Mouse (Mus musculus): ENCODE measurements around the gene Fcgr2b. TPM values are rescaled to one million over a fixed set of nuclear protein-coding genes. Genes with fewer than 3 reads are reported as not detected.

Fcgr2b gene
- total and polyA plus RNA-seq, 3 experiments = 4.7 to 8.2 TPM; not detected in 1

DNA sequence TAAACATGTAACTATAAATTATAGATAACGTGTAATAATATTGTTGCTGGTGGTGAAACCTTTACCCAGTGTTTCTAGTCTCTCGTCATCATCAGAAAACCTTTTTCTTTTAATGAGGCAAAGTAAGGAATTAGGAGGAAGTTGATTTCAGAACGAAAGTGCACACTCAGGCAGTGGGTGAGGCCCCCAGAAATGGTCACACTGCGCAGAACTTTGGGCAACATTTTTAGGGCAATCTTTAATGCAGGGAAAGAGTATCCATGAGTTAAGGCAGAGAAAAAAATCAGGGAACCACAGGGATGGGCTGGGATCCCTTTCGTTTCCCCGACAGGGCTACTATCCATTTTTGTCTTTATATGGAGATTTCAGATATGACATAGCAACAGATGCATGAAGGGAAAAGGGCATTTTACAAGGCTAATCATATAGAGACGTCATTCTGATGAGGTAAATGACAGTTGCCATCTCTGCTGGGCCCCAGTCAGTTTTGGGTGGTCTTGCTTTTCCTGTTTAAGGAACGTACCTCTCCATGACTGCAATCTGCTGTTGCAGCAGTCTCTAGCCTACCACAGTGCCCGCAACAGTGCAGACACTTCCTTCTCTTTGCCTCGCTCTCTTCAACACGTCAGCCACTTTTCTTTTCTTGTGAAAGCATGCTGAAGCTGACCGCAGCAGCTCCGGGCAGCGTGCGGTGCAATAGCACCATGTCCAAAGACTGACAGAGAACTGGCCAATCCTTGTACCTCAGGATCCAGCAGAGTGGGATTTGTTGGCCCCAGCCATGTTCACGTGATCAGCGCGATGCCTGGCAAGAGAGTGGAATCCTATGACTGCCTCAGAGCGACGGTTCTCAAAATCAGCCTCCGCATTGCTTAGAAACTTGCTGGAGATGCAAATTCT is 21.7 kb upstream of the Fcgr2b start (continued):
- no peak for TF ChIP-seq KAT2A (conservative IDR thresholded peaks at IDR 0.05; ENCODE audit: low read depth, low read length)
- peak in 1 of 2 experiments; percentile 32; a peak in 1 of 4 replicates for TF ChIP-seq POLR2A (IDR thresholded peaks at IDR 0.05; ENCODE audit: control insufficient read depth in 1 of 2, insufficient read depth in 1 of 2, low read depth in 1 of 2, low read length in 2 of 2, poor library complexity in 1 of 2)

DNA sequence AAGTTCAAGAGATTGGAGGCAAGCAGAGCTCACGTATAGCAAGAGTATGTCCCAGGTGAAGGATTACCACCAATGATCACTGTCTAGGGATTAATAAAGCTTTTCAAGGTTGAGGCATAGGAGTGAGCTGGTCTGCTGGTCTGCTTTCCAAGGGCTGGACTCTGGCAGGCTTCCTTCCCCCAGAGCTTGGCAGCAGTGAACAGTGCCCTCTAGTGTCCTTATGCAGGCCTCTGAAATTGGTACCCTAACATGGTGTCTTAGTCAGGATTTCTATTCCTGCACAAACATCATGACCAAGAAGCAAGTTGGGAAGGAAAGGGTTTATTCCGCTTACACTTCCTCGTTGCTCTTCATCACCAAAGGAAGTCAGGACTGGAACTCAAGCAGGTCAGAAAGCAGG is 20.4 kb upstream of the Fcgr2b start:
- Histone ChIP-seq H3K27me3 (ENCODE audit: control insufficient read depth in 1 of 2, insufficient read depth in 2 of 2, low read length in 2 of 2) (no peaks in the 10 kb centered on the region), H3K4me1 (ENCODE audit: control insufficient read depth in 1 of 2, insufficient read depth in 2 of 2, low read length in 2 of 2) (peaks cover 4 to 7% of the 10 kb centered on the region in 2 experiments; a peak in 3 of 4 replicates), H3K36me3 (ENCODE audit: control insufficient read depth in 1 of 2, insufficient read depth in 2 of 2, low read length in 2 of 2) (peaks cover 0 to 2% of the 10 kb centered on the region in 2 experiments; a peak in 1 of 4 replicates), H3K9ac (ENCODE audit: control insufficient read depth, low read depth, low read length, poor library complexity, severe bottlenecking) (no peak overlapping the region), H3K4me3 (ENCODE audit: control insufficient read depth in 1 of 2, insufficient read depth in 1 of 2, low read depth in 2 of 2, low read length in 2 of 2) (no peak overlapping the region), H3K79me2 (ENCODE audit: control insufficient read depth, insufficient read depth, low read length, poor library complexity) (no peaks in the 10 kb centered on the region), H3K9me3 (replicated peaks; ENCODE audit: insufficient read depth, low read length) (no peaks in the 10 kb centered on the region), H3K27ac (ENCODE audit: control insufficient read depth, low read depth, low read length) (no peak overlapping the region)
- peak; percentile 83 for DNase-seq (ENCODE audit: low read depth, low spot score)
- no peak for TF ChIP-seq CHD2 (IDR thresholded peaks at IDR 0.05; ENCODE audit: low read length)
- TF ChIP-seq JUND (IDR thresholded peaks at IDR 0.05; ENCODE audit: low read depth, low read length) = no peak
- TF ChIP-seq KAT2A (conservative IDR thresholded peaks at IDR 0.05; ENCODE audit: low read depth, low read length) = no peak
- TF ChIP-seq MAFK (IDR thresholded peaks at IDR 0.05; ENCODE audit: borderline replicate concordance, low read depth, low read length) = no peak
- TF ChIP-seq TBP (IDR thresholded peaks at IDR 0.05; ENCODE audit: low read depth, low read length) = no peak
- TF ChIP-seq RAD21 (IDR thresholded peaks at IDR 0.05; ENCODE audit: low read depth, low read length) = peak; percentile 86
- TF ChIP-seq MAX (IDR thresholded peaks at IDR 0.05; ENCODE audit: low read length) = no peak
- no peak for TF ChIP-seq HCFC1 (IDR thresholded peaks at IDR 0.05; ENCODE audit: low read depth, low read length)
- no peak for TF ChIP-seq GATA1 (IDR thresholded peaks at IDR 0.05; ENCODE audit: low read depth, low read length)
- no peak for TF ChIP-seq USF2 (IDR thresholded peaks at IDR 0.05; ENCODE audit: borderline replicate concordance in 1 of 2, insufficient read depth in 1 of 2, low read depth in 1 of 2, low read length in 2 of 2)
- TF ChIP-seq E2F4 (IDR thresholded peaks at IDR 0.05; ENCODE audit: borderline replicate concordance, low read depth, low read length) = no peak
- peak; percentile 40; the same call in 1 of the 2 replicates for TF ChIP-seq SIN3A (IDR thresholded peaks at IDR 0.05; ENCODE audit: low read length)
- TF ChIP-seq ZC3H11A (IDR thresholded peaks at IDR 0.05; ENCODE audit: low read depth, low read length) = peak; percentile 89
- no peak for TF ChIP-seq MEF2A (IDR thresholded peaks at IDR 0.05; ENCODE audit: extremely low read depth, insufficient replicate concordance, low read depth, low read length, poor library complexity, severe bottlenecking)
- no peak for TF ChIP-seq ZMIZ1 (IDR thresholded peaks at IDR 0.05; ENCODE audit: low read depth, low read length)
- TF ChIP-seq ZKSCAN1 (IDR thresholded peaks at IDR 0.05; ENCODE audit: low read depth, low read length) = no peak
- TF ChIP-seq MYB (IDR thresholded peaks at IDR 0.05; ENCODE audit: low read depth, low read length) = no peak
- TF ChIP-seq CTCF (IDR thresholded peaks at IDR 0.05 in 2 of 3, conservative IDR thresholded peaks at IDR 0.05 in 1 of 3; ENCODE audit: control insufficient read depth in 1 of 3, insufficient read depth in 1 of 3, low read depth in 2 of 3, low read length in 3 of 3, poor library complexity in 1 of 3, severe bottlenecking in 1 of 3) = peak; percentile 86 to 91 (median 86)
- no peak for TF ChIP-seq NRF1 (IDR thresholded peaks at IDR 0.05; ENCODE audit: insufficient read depth, low read depth, low read length, poor library complexity, severe bottlenecking)
- no peak for TF ChIP-seq UBTF (IDR thresholded peaks at IDR 0.05; ENCODE audit: borderline replicate concordance, insufficient read depth, low read depth, low read length)
- no peak for TF ChIP-seq POLR2A (IDR thresholded peaks at IDR 0.05; ENCODE audit: control insufficient read depth in 1 of 2, insufficient read depth in 1 of 2, low read depth in 1 of 2, low read length in 2 of 2, poor library complexity in 1 of 2)
- no peak for TF ChIP-seq POLR2AphosphoS2 (IDR thresholded peaks at IDR 0.05; ENCODE audit: low read length)
- no peak for TF ChIP-seq NELFE (IDR thresholded peaks at IDR 0.05; ENCODE audit: low read depth, low read length)
- peak; percentile 33; the same call in 1 of the 2 replicates for TF ChIP-seq ELF1 (IDR thresholded peaks at IDR 0.05; ENCODE audit: low read depth, low read length)
- TF ChIP-seq BHLHE40 (IDR thresholded peaks at IDR 0.05; ENCODE audit: borderline replicate concordance, low read depth, low read length) = 0 out of 2 replicates have a peak, but pooled peaks have one; percentile 31
- TF ChIP-seq SMC3 (IDR thresholded peaks at IDR 0.05; ENCODE audit: low read depth, low read length) = peak; percentile 91
- no peak for TF ChIP-seq TCF12 (IDR thresholded peaks at IDR 0.05; ENCODE audit: low read depth, low read length)
- TF ChIP-seq CHD1 (IDR thresholded peaks at IDR 0.05; ENCODE audit: low read depth, low read length) = no peak
- TF ChIP-seq EP300 (IDR thresholded peaks at IDR 0.05; ENCODE audit: low read depth in 1 of 2, low read length in 2 of 2) = no peak
- no peak; the same call in 1 of the 2 replicates for TF ChIP-seq MAZ (IDR thresholded peaks at IDR 0.05; ENCODE audit: low read depth, low read length)
- no peak for TF ChIP-seq POLR2AphosphoS5 (IDR thresholded peaks at IDR 0.05; ENCODE audit: borderline replicate concordance, low read depth, low read length)
- TF ChIP-seq GABPA (IDR thresholded peaks at IDR 0.05; ENCODE audit: low read depth, low read length) = no peak

All from MEL (cell line).